Mouse (Mus musculus) MEL (cell line): ENCODE results near the gene Psme4. TPM values are rescaled to one million over a fixed set of nuclear protein-coding genes. Genes with fewer than 3 reads are reported as not detected.

Experiments used
- DNase-seq: peaks from one replicate; pipeline ENCODE4 v3.0.0; 2011; ENCODE audit warnings: low read depth, low spot score
- H3K27ac ChIP-seq: 2 replicates; pipeline ENCODE4 v1.5.1; 2012; ENCODE audit warnings: low read depth, mild to moderate bottlenecking, control low read depth, low read length, moderate library complexity; ENCODE audit not compliant: control insufficient read depth
- H3K27me3 ChIP-seq, 2 experiments: fragments of 150-350 bp in 1 of 2; sonication (generic) in 1 of 2; 2 replicates each; pipeline ENCODE4 v1.6.1; 2012; ENCODE audit warnings: low read length in 2 of 2, mild to moderate bottlenecking in 2 of 2, improper control_type of control experiment in 1 of 2, moderate library complexity in 1 of 2; ENCODE audit not compliant: insufficient read depth in 2 of 2, control insufficient read depth in 1 of 2
- H3K36me3 ChIP-seq, 2 experiments: 2 replicates each; pipeline ENCODE4 v1.6.1; 2012 to 2014; ENCODE audit warnings: low read length in 2 of 2, improper control_type of control experiment in 1 of 2, inconsistent platforms in 1 of 2, mild to moderate bottlenecking in 1 of 2; ENCODE audit not compliant: insufficient read depth in 2 of 2, control insufficient read depth in 1 of 2
- H3K4me1 ChIP-seq, 2 experiments: fragments of 150-350 bp in 1 of 2; sonication (generic) in 1 of 2; 2 replicates each; pipeline ENCODE4 v1.6.1; 2012; ENCODE audit warnings: low read length in 2 of 2, improper control_type of control experiment in 1 of 2, mild to moderate bottlenecking in 1 of 2; ENCODE audit not compliant: insufficient read depth in 2 of 2, control insufficient read depth in 1 of 2
- H3K4me3 ChIP-seq, 2 experiments: fragments of 150-350 bp in 1 of 2; sonication (generic) in 1 of 2; 2 replicates each; pipeline ENCODE4 v1.5.1; 2012; ENCODE audit warnings: low read depth in 2 of 2, low read length in 2 of 2, mild to moderate bottlenecking in 2 of 2, moderate library complexity in 2 of 2, control low read depth in 1 of 2, improper control_type of control experiment in 1 of 2; ENCODE audit not compliant: control insufficient read depth in 1 of 2, insufficient read depth in 1 of 2
- H3K79me2 ChIP-seq: 2 replicates; pipeline ENCODE4 v1.6.1; 2012; ENCODE audit warnings: mild to moderate bottlenecking, low read length, moderate library complexity; ENCODE audit not compliant: control insufficient read depth, poor library complexity, insufficient read depth
- H3K9ac ChIP-seq: 2 replicates; pipeline ENCODE4 v1.6.1; 2012; ENCODE audit warnings: low read depth, mild to moderate bottlenecking, control low read depth, low read length, moderate library complexity; ENCODE audit not compliant: control insufficient read depth, poor library complexity, severe bottlenecking
- H3K9me3 ChIP-seq: fragments of 150-350 bp; sonication (generic); replicated peaks from 2 replicates; pipeline ENCODE4 v1.6.1; 2012; ENCODE audit warnings: mild to moderate bottlenecking, low read length, improper control_type of control experiment, moderate library complexity; ENCODE audit not compliant: insufficient read depth
- CHD2 ChIP-seq: IDR thresholded peaks from 2 replicates; pipeline ENCODE4 v1.6.1; 2011; ENCODE audit warnings: low read length, improper control_type of control experiment
- E2F4 ChIP-seq: IDR thresholded peaks from 2 replicates; pipeline ENCODE4 v1.6.1; 2011; ENCODE audit warnings: low read depth, low read length, improper control_type of control experiment, borderline replicate concordance
- EP300 ChIP-seq, 2 experiments: IDR thresholded peaks; 2 replicates each; pipeline ENCODE4 v1.6.1; 2011; ENCODE audit warnings: improper control_type of control experiment in 2 of 2, low read length in 2 of 2, low read depth in 1 of 2, mild to moderate bottlenecking in 1 of 2
- ETS1 ChIP-seq: IDR thresholded peaks from 2 replicates; pipeline ENCODE4 v1.6.1; 2012; ENCODE audit warnings: low read depth, mild to moderate bottlenecking, inconsistent platforms, low read length, improper control_type of control experiment, moderate library complexity
- HCFC1 ChIP-seq: IDR thresholded peaks from 2 replicates; pipeline ENCODE4 v1.6.1; 2012; ENCODE audit warnings: low read depth, mild to moderate bottlenecking, inconsistent platforms, low read length, improper control_type of control experiment, moderate library complexity
- KAT2A ChIP-seq: conservative IDR thresholded peaks from 2 replicates; pipeline ENCODE4 v1.6.1; 2012; ENCODE audit warnings: low read depth, low read length, improper control_type of control experiment, inconsistent platforms
- MAX ChIP-seq: IDR thresholded peaks from 2 replicates; pipeline ENCODE4 v1.6.1; 2011; ENCODE audit warnings: low read length, improper control_type of control experiment
- MAZ ChIP-seq: IDR thresholded peaks from 2 replicates; pipeline ENCODE4 v1.6.1; 2012; ENCODE audit warnings: low read depth, mild to moderate bottlenecking, inconsistent platforms, low read length, improper control_type of control experiment
- MEF2A ChIP-seq: IDR thresholded peaks from 2 replicates; pipeline ENCODE4 v1.6.1; 2014; ENCODE audit warnings: low read depth, mild to moderate bottlenecking, inconsistent platforms, low read length, improper control_type of control experiment; ENCODE audit not compliant: poor library complexity, insufficient replicate concordance, severe bottlenecking; ENCODE audit errors: extremely low read depth
- MYB ChIP-seq: IDR thresholded peaks from 2 replicates; pipeline ENCODE4 v1.6.1; 2011; ENCODE audit warnings: mild to moderate bottlenecking, low read depth, low read length, improper control_type of control experiment
- MYC ChIP-seq: IDR thresholded peaks from 2 replicates; pipeline ENCODE4 v1.6.1; 2011; ENCODE audit warnings: low read depth, mild to moderate bottlenecking, low read length, improper control_type of control experiment, moderate library complexity
- NELFE ChIP-seq: IDR thresholded peaks from 2 replicates; pipeline ENCODE4 v1.6.1; 2011; ENCODE audit warnings: low read depth, low read length, improper control_type of control experiment
- POLR2AphosphoS5 ChIP-seq: IDR thresholded peaks from 2 replicates; pipeline ENCODE4 v1.6.1; 2012; ENCODE audit warnings: low read depth, borderline replicate concordance, mild to moderate bottlenecking, inconsistent platforms, low read length, moderate library complexity, mixed read lengths
- RAD21 ChIP-seq: IDR thresholded peaks from 2 replicates; pipeline ENCODE4 v1.6.1; 2011; ENCODE audit warnings: mild to moderate bottlenecking, low read depth, low read length, improper control_type of control experiment
- SMC3 ChIP-seq: IDR thresholded peaks from 2 replicates; pipeline ENCODE4 v1.6.1; 2011; ENCODE audit warnings: low read depth, low read length, improper control_type of control experiment
- TCF12 ChIP-seq: IDR thresholded peaks from 2 replicates; pipeline ENCODE4 v1.6.1; 2014; ENCODE audit warnings: low read depth, mild to moderate bottlenecking, inconsistent platforms, low read length, improper control_type of control experiment, moderate library complexity
- ZKSCAN1 ChIP-seq: IDR thresholded peaks from 2 replicates; pipeline ENCODE4 v1.6.1; 2012; ENCODE audit warnings: low read depth, mild to moderate bottlenecking, inconsistent platforms, low read length, improper control_type of control experiment, moderate library complexity
- polyA plus RNA-seq, 2 experiments: library from polyadenylated mRNA; stranded (reverse) in 1 of 2; unstranded in 1 of 2; fragments of >175 nt in 1 of 2; fragments of >200 nt in 1 of 2; gene quantifications; 2 replicates each; pipeline versions ENCODE4 v1.2.1 to v1.2.4; 2012; ENCODE audit warnings: low replicate concordance in 2 of 2, low read depth in 1 of 2; ENCODE audit not compliant: insufficient read length in 2 of 2, insufficient read depth in 1 of 2, missing spikeins in 1 of 2
- total RNA-seq: library from RNA; depleted of rRNA; stranded (reverse); fragments of 300-350 nt; gene quantifications from 2 replicates; pipeline ENCODE4 v1.2.3, GENCODE M21; 2012

Psme4 gene
- total and polyA plus RNA-seq, 3 experiments, result 42.5 to 96.4 (median 45.6) TPM

GRCm38 (mm10) chr11:30885171-30885871 is 113.8 kb downstream of the Psme4 start, which contains the start of the genes Gpr75 and Asb3:
Gpr75 (plus strand) TSS chr11:30885358.
Asb3 (plus strand) TSS chr11:30885416.
- no peak within 1 kb of the TSS for H3K4me3 ChIP-seq
- TF ChIP-seq HCFC1, result no peak

GRCm38 (mm10) chr11:30888153-30888552 is 116.6 kb downstream of the Psme4 start:
- TF ChIP-seq KAT2A (no peak), NELFE (no peak), ETS1 (no peak), EP300 (IDR thresholded peaks at IDR 0.05; ENCODE audit: low read depth in 1 of 2, low read length in 2 of 2) (no peak), ZKSCAN1 (no peak), MAZ (no peak), MEF2A (no peak)

More at GRCm38 (mm10) chr11:30885171-30885871, 113.8 kb downstream of the Psme4 start, which contains the start of the genes Gpr75 and Asb3:
- no peak for DNase-seq
- no peak within 1 kb of the TSS for H3K9ac ChIP-seq
- no peak within 1 kb of the TSS for H3K27ac ChIP-seq
- H3K79me2 ChIP-seq, result no peaks in the 10 kb centered on the region
- H3K9me3 ChIP-seq, result no peaks in the 10 kb centered on the region
- no peaks in the 10 kb centered on the region for H3K27me3 ChIP-seq
- H3K36me3 ChIP-seq, result peaks cover 0 to 2% of the 10 kb centered on the region in 2 experiments; a peak in 1 of 4 replicates
- no peaks in the 10 kb centered on the region for H3K4me1 ChIP-seq

GRCm38 (mm10) chr11:30896201-30896600 is 124.7 kb downstream of the Psme4 start:
- H3K36me3 ChIP-seq, result no peaks in the 10 kb centered on the region
- H3K9me3 ChIP-seq, result no peaks in the 10 kb centered on the region
- H3K4me1 ChIP-seq, result no peaks in the 10 kb centered on the region
- H3K79me2 ChIP-seq, result no peaks in the 10 kb centered on the region
- no peak overlapping the region for H3K4me3 ChIP-seq
- TF ChIP-seq POLR2AphosphoS5, result no peak
- no peak for TF ChIP-seq MAX
- no peak for TF ChIP-seq E2F4
- TF ChIP-seq RAD21, result no peak
- TF ChIP-seq NELFE, result no peak
- no peak for TF ChIP-seq TCF12
- TF ChIP-seq SMC3, result no peak
- TF ChIP-seq MYC, result no peak
- no peak for TF ChIP-seq EP300 (IDR thresholded peaks at IDR 0.05; ENCODE audit: low read depth in 1 of 2, low read length in 2 of 2)
- no peak for TF ChIP-seq MYB
- no peak for TF ChIP-seq CHD2
- TF ChIP-seq, all 39 proteins: peak for 0
- Histone ChIP-seq H3K9ac (no peak overlapping the region), H3K27ac (no peak overlapping the region), H3K27me3 (no peaks in the 10 kb centered on the region)
- no peak for DNase-seq

More at GRCm38 (mm10) chr11:30888153-30888552, 116.6 kb downstream of the Psme4 start:
- Histone ChIP-seq H3K27ac (no peak overlapping the region), H3K27me3 (no peaks in the 10 kb centered on the region), H3K4me1 (no peaks in the 10 kb centered on the region), H3K79me2 (no peaks in the 10 kb centered on the region), H3K4me3 (no peak overlapping the region), H3K36me3 (no peaks in the 10 kb centered on the region; a peak in 1 of 4 replicates), H3K9ac (no peak overlapping the region), H3K9me3 (no peaks in the 10 kb centered on the region)
- DNase-seq, result no peak
